Mouse (Mus musculus) C2C12 (cell line): ENCODE data around the gene Treml1.

Source experiments
- CEBPB ChIP-seq: IDR thresholded peaks from one replicate; pipeline ENCODE4 v1.6.1; 2011; ENCODE audit warnings: low read depth, mild to moderate bottlenecking, control low read depth, moderate library complexity
- CTCF ChIP-seq: IDR thresholded peaks from one replicate; pipeline ENCODE4 v1.5.1; 2011; ENCODE audit not compliant: control insufficient read depth, insufficient read depth, insufficient read length
- MAX ChIP-seq: IDR thresholded peaks from one replicate; pipeline ENCODE4 v1.6.1; 2011; ENCODE audit warnings: mild to moderate bottlenecking, control low read depth
- MYOD1 ChIP-seq: IDR thresholded peaks from one replicate; pipeline ENCODE4 v1.6.1; 2011; ENCODE audit warnings: low read depth; ENCODE audit not compliant: control insufficient read depth, insufficient read length
- MYOG ChIP-seq: IDR thresholded peaks from one replicate; pipeline ENCODE4 v1.6.1; 2011; ENCODE audit not compliant: control insufficient read depth, insufficient read length; ENCODE audit errors: extremely low read depth
- USF1 ChIP-seq: IDR thresholded peaks from one replicate; pipeline ENCODE4 v1.6.1; 2011; ENCODE audit warnings: low read depth, mild to moderate bottlenecking, control low read depth, moderate library complexity

- TF ChIP-seq CTCF, result no peak
- no peak for TF ChIP-seq MYOD1
- no peak for TF ChIP-seq MAX
- no peak for TF ChIP-seq USF1
- no peak for TF ChIP-seq MYOG
- no peak for TF ChIP-seq CEBPB
Observed at GRCm38 (mm10) chr17:48371621-48372020, 11.9 kb downstream of the Treml1 start.
